Mouse (Mus musculus): ENCODE results near the gene Pxt1. TPM values are rescaled to one million over a fixed set of nuclear protein-coding genes. Genes with fewer than 3 reads are reported as not detected.
"Not testable (repeated sequence)": the region's sequence is repeated elsewhere in the genome, so short reads cannot be mapped to it uniquely, and the experiment has no call there.

Pxt1 gene
- polyA plus RNA-seq (2015; fragmentation: Nextera tagmentation; extraction: Ambion mirVana) = not detected in 2 replicates

GRCm38 (mm10) chr17:28943740-28944139 is at the start of gene Pxt1:
TSS of gene Pxt1 (minus strand) at chr17:28943840.
- H3K4me3 ChIP-seq (replicated peaks; ENCODE audit: low read depth, low read length) = no peak within 1 kb of the TSS
- DNase-seq (ENCODE audit: low spot score) (no peak), ATAC-seq (replicated peaks; ENCODE audit: low FRiP score, low read depth) (no peak)
- H3K27ac ChIP-seq = no peak within 1 kb of the TSS
- WGBS = 91% methylated on average over 7 of the region's 7 CpGs
- no peak within 1 kb of the TSS for H3K9ac ChIP-seq (ENCODE audit: low read depth, low read length)
- TF ChIP-seq CTCF (IDR thresholded peaks at IDR 0.05; ENCODE audit: low read depth) = no peak
- H3K4me1 ChIP-seq (replicated peaks; ENCODE audit: insufficient read depth, low read length) = no peaks in the 10 kb centered on the region
- H3K4me2 ChIP-seq (ENCODE audit: low read length) = no peak within 1 kb of the TSS
- H3K36me3 ChIP-seq (ENCODE audit: insufficient read depth, low read length) = no peaks in the 10 kb centered on the region
- H3K27me3 ChIP-seq (ENCODE audit: insufficient read depth, low read length) = no peaks in the 10 kb centered on the region
- H3K9me3 ChIP-seq (replicated peaks; ENCODE audit: low read length) = 0 out of 2 replicates have a peak, but pooled peaks cover 6% of the 10 kb centered on the region

- H3K9me3 ChIP-seq (replicated peaks; ENCODE audit: low read length); H3K9ac ChIP-seq (ENCODE audit: low read depth, low read length); H3K27ac ChIP-seq; H3K27me3 ChIP-seq (ENCODE audit: insufficient read depth, low read length); H3K4me1 ChIP-seq (replicated peaks; ENCODE audit: insufficient read depth, low read length); H3K4me2 ChIP-seq (ENCODE audit: low read length); H3K4me3 ChIP-seq (replicated peaks; ENCODE audit: low read depth, low read length); DNase-seq (ENCODE audit: low spot score); ATAC-seq (replicated peaks; ENCODE audit: low FRiP score, low read depth): not testable (repeated sequence)
- 100% methylated on average over 1 of the region's 1 CpGs for WGBS
- peaks cover 31% of the 10 kb centered on the region for H3K36me3 ChIP-seq (ENCODE audit: insufficient read depth, low read length)
These were observed 49.4 kb upstream of the Pxt1 start for GRCm38 (mm10) chr17:28993004-28993403.

- DNase-seq (ENCODE audit: low spot score) (peak; percentile 19), ATAC-seq (replicated peaks; ENCODE audit: low FRiP score, low read depth) (no peak)
- Histone ChIP-seq H3K9ac (ENCODE audit: low read depth, low read length) (no peak overlapping the region), H3K36me3 (ENCODE audit: insufficient read depth, low read length) (peaks cover 26% of the 10 kb centered on the region), H3K4me3 (replicated peaks; ENCODE audit: low read depth, low read length) (no peak overlapping the region), H3K9me3 (replicated peaks; ENCODE audit: low read length) (no peaks in the 10 kb centered on the region), H3K4me2 (ENCODE audit: low read length) (no peak overlapping the region), H3K27me3 (ENCODE audit: insufficient read depth, low read length) (no peaks in the 10 kb centered on the region), H3K4me1 (replicated peaks; ENCODE audit: insufficient read depth, low read length) (no peaks in the 10 kb centered on the region), H3K27ac (no peak overlapping the region)
- WGBS = 35% methylated on average over 7 of the region's 7 CpGs
- TF ChIP-seq CTCF (IDR thresholded peaks at IDR 0.05; ENCODE audit: low read depth) = no peak
These were observed 48.5 kb upstream of the Pxt1 start for GRCm38 (mm10) chr17:28992105-28992504.

- Histone ChIP-seq H3K4me1 (replicated peaks; ENCODE audit: insufficient read depth, low read length) (no peaks in the 10 kb centered on the region), H3K9me3 (replicated peaks; ENCODE audit: low read length) (no peaks in the 10 kb centered on the region), H3K4me3 (replicated peaks; ENCODE audit: low read depth, low read length) (no peak overlapping the region), H3K27ac (no peak overlapping the region), H3K9ac (ENCODE audit: low read depth, low read length) (no peak overlapping the region), H3K4me2 (ENCODE audit: low read length) (no peak overlapping the region), H3K36me3 (ENCODE audit: insufficient read depth, low read length) (peaks cover 25% of the 10 kb centered on the region), H3K27me3 (ENCODE audit: insufficient read depth, low read length) (no peaks in the 10 kb centered on the region)
- TF ChIP-seq CTCF (IDR thresholded peaks at IDR 0.05; ENCODE audit: low read depth) = no peak
- 81% methylated on average over 9 of the region's 9 CpGs for WGBS
- no peak for DNase-seq (ENCODE audit: low spot score)
- no peak for ATAC-seq (replicated peaks; ENCODE audit: low FRiP score, low read depth)
These were observed 47.6 kb upstream of the Pxt1 start for GRCm38 (mm10) chr17:28991286-28991685.

- 76% methylated on average over 4 of the region's 4 CpGs for WGBS
- ATAC-seq (replicated peaks; ENCODE audit: low FRiP score, low read depth) (no peak), DNase-seq (ENCODE audit: low spot score) (no peak)
- H3K9me3 ChIP-seq (replicated peaks; ENCODE audit: low read length) = no peaks in the 10 kb centered on the region
- no peak overlapping the region for H3K4me2 ChIP-seq (ENCODE audit: low read length)
- no peaks in the 10 kb centered on the region for H3K27me3 ChIP-seq (ENCODE audit: insufficient read depth, low read length)
- TF ChIP-seq CTCF (IDR thresholded peaks at IDR 0.05; ENCODE audit: low read depth) = no peak
- peaks cover 25% of the 10 kb centered on the region for H3K36me3 ChIP-seq (ENCODE audit: insufficient read depth, low read length)
- no peak overlapping the region for H3K4me3 ChIP-seq (replicated peaks; ENCODE audit: low read depth, low read length)
- no peak overlapping the region for H3K27ac ChIP-seq
- H3K9ac ChIP-seq (ENCODE audit: low read depth, low read length) = no peak overlapping the region
- H3K4me1 ChIP-seq (replicated peaks; ENCODE audit: insufficient read depth, low read length) = no peaks in the 10 kb centered on the region
These were observed 46.4 kb upstream of the Pxt1 start for GRCm38 (mm10) chr17:28990060-28990459.

- H3K36me3 ChIP-seq (ENCODE audit: insufficient read depth, low read length) = peaks cover 27% of the 10 kb centered on the region
- H3K9me3 ChIP-seq (replicated peaks; ENCODE audit: low read length) = no peaks in the 10 kb centered on the region
- H3K4me2 ChIP-seq (ENCODE audit: low read length) = no peak overlapping the region
- ATAC-seq (replicated peaks; ENCODE audit: low FRiP score, low read depth) = no peak
- H3K4me1 ChIP-seq (replicated peaks; ENCODE audit: insufficient read depth, low read length) = no peaks in the 10 kb centered on the region
- 80% methylated on average over 3 of the region's 3 CpGs for WGBS
- no peak overlapping the region for H3K4me3 ChIP-seq (replicated peaks; ENCODE audit: low read depth, low read length)
- H3K27me3 ChIP-seq (ENCODE audit: insufficient read depth, low read length) = no peaks in the 10 kb centered on the region
- H3K9ac ChIP-seq (ENCODE audit: low read depth, low read length) = no peak overlapping the region
- no peak overlapping the region for H3K27ac ChIP-seq
- no peak for DNase-seq (ENCODE audit: low spot score)
- TF ChIP-seq CTCF (IDR thresholded peaks at IDR 0.05; ENCODE audit: low read depth) = no peak
These were observed 45.4 kb upstream of the Pxt1 start for GRCm38 (mm10) chr17:28988996-28989395.

GRCm38 (mm10) chr17:28988291-28988690 is 44.7 kb upstream of the Pxt1 start:
- Histone ChIP-seq H3K27me3 (ENCODE audit: insufficient read depth, low read length) (no peaks in the 10 kb centered on the region), H3K4me3 (replicated peaks; ENCODE audit: low read depth, low read length) (no peak overlapping the region), H3K4me1 (replicated peaks; ENCODE audit: insufficient read depth, low read length) (no peaks in the 10 kb centered on the region), H3K36me3 (ENCODE audit: insufficient read depth, low read length) (peaks cover 34% of the 10 kb centered on the region), H3K4me2 (ENCODE audit: low read length) (no peak overlapping the region), H3K27ac (no peak overlapping the region), H3K9me3 (replicated peaks; ENCODE audit: low read length) (no peaks in the 10 kb centered on the region), H3K9ac (ENCODE audit: low read depth, low read length) (no peak overlapping the region)
- ATAC-seq (replicated peaks; ENCODE audit: low FRiP score, low read depth) (no peak), DNase-seq (ENCODE audit: low spot score) (no peak)
- TF ChIP-seq CTCF (IDR thresholded peaks at IDR 0.05; ENCODE audit: low read depth) = no peak
- 80% methylated on average over 4 of the region's 4 CpGs for WGBS
